Mouse (Mus musculus): Measurements from ENCODE around the gene Adgrg1. TPM values are rescaled to one million over a fixed set of nuclear protein-coding genes. Genes with fewer than 3 reads are reported as not detected.

Gene Adgrg1
- polyA plus RNA-seq, 1 experiment from 2014 or later = 116 TPM

- no peak overlapping the region for H3K27ac ChIP-seq (replicated peaks)
- no peak for DNase-seq (ENCODE audit: low spot score)
- WGBS = 79% methylated on average over 6 of the region's 6 CpGs
- no peaks in the 10 kb centered on the region for H3K27me3 ChIP-seq (ENCODE audit: low read depth, poor library complexity, severe bottlenecking)
- no peaks in the 10 kb centered on the region for H3K9me3 ChIP-seq (replicated peaks)
- H3K36me3 ChIP-seq = no peaks in the 10 kb centered on the region
- H3K4me3 ChIP-seq = no peak overlapping the region
- H3K4me1 ChIP-seq = peaks cover 3% of the 10 kb centered on the region; the same call in 1 of the 2 replicates
Observed at GRCm38 (mm10) chr8:95059812-95060533, 85.4 kb downstream of the Adgrg1 start.

Other genes starting within 250 kb of the Adgrg1 start
- not detected in 2 replicates for gene Ccl22, start 229.2 kb upstream of the Adgrg1 start, polyA plus RNA-seq (2016; fragmentation: Nextera tagmentation; extraction: Ambion mirVana)
- gene Cx3cl1, start 202.7 kb upstream of the Adgrg1 start, polyA plus RNA-seq (2016; fragmentation: Nextera tagmentation; extraction: Ambion mirVana) = 13.6 and 14.3 TPM in 2 replicates
- not detected in 2 replicates for gene Ccl17, start 164.3 kb upstream of the Adgrg1 start, polyA plus RNA-seq (2016; fragmentation: Nextera tagmentation; extraction: Ambion mirVana)
- 50.4 and 52.6 TPM in 2 replicates for gene Coq9, start 136.4 kb upstream of the Adgrg1 start, polyA plus RNA-seq (2016; fragmentation: Nextera tagmentation; extraction: Ambion mirVana)
- 185 and 201 TPM in 2 replicates for gene Ciapin1, start 136.4 kb upstream of the Adgrg1 start, polyA plus RNA-seq (2016; fragmentation: Nextera tagmentation; extraction: Ambion mirVana)
- gene Polr2c, start 117.3 kb upstream of the Adgrg1 start, polyA plus RNA-seq (2016; fragmentation: Nextera tagmentation; extraction: Ambion mirVana) = 163 and 176 TPM in 2 replicates
- 11.3 and 14.5 TPM in 2 replicates for gene Dok4, start 98.4 kb upstream of the Adgrg1 start, polyA plus RNA-seq (2016; fragmentation: Nextera tagmentation; extraction: Ambion mirVana)
- gene Ccdc102a, start 56.7 kb upstream of the Adgrg1 start, polyA plus RNA-seq (2016; fragmentation: Nextera tagmentation; extraction: Ambion mirVana) = 13.0 and 13.1 TPM in 2 replicates
- 0.36 and 0.74 TPM in 2 replicates for gene Adgrg5, start 51.1 kb upstream of the Adgrg1 start, polyA plus RNA-seq (2016; fragmentation: Nextera tagmentation; extraction: Ambion mirVana)
- gene Adgrg3, start 42.9 kb downstream of the Adgrg1 start, polyA plus RNA-seq (2016; fragmentation: Nextera tagmentation; extraction: Ambion mirVana) = 3.8 and 3.9 TPM in 2 replicates
- gene Drc7, start 80.4 kb downstream of the Adgrg1 start, polyA plus RNA-seq (2016; fragmentation: Nextera tagmentation; extraction: Ambion mirVana) = 0.11 and 0.14 TPM in 2 replicates
- 32.0 and 34.2 TPM in 2 replicates for gene Katnb1, start 106.4 kb downstream of the Adgrg1 start, polyA plus RNA-seq (2016; fragmentation: Nextera tagmentation; extraction: Ambion mirVana)
- gene Kifc3, start 228.1 kb downstream of the Adgrg1 start, polyA plus RNA-seq (2016; fragmentation: Nextera tagmentation; extraction: Ambion mirVana) = 4.1 and 5.2 TPM in 2 replicates